16 mouse cellular contexts compared by ENCODE assay signal in genomic region chr13:109555513-109555912, GRCm38 (mm10).
A peak's percentile ranks its signal among the peaks of the same experiment; 100 is the strongest.
DNase-seq lines count a peak whose midpoint lies in the region; ATAC-seq and TF ChIP-seq lines count a peak whose summit lies in the region.
"Had no signal": no experiment of that assay in that cellular context is flagged by ENCODE, and none has a peak within 500 bp of the region (broad histone marks: within the 10 kb centered on the region; RNA-seq: fewer than 3 reads in every experiment).

No protein-coding gene starts in this region.

- H3K79me2 ChIP-seq in liver, adult 2 months (ENCODE audit: control insufficient read depth, insufficient read depth, low read length), result no peaks in the 10 kb centered on the region

- no peak overlapping the region for H3K27ac ChIP-seq in liver, adult 2 months (replicated peaks; ENCODE audit: insufficient read depth, low read depth, low read length)
- H3K27ac ChIP-seq in liver, embryonic 11.5 days (ENCODE audit: low read depth, low read length), result no peak overlapping the region
- H3K27ac ChIP-seq in cerebellum, adult 2 months (ENCODE audit: insufficient read depth, low read length), result no peak overlapping the region
- H3K27ac ChIP-seq: hindbrain, embryonic 10.5 days; limb, embryonic 13.5 days had no signal

- H3K9ac ChIP-seq in liver, adult 2 months (ENCODE audit: low read depth, low read length), result no peak overlapping the region
- no peak overlapping the region for H3K9ac ChIP-seq in liver, embryonic 11.5 days (ENCODE audit: low read depth, low read length)
- H3K9ac ChIP-seq: limb, embryonic 13.5 days had no signal

- no peak for ATAC-seq in liver, embryonic 11.5 days (replicated peaks; ENCODE audit: low FRiP score)
- ATAC-seq: forebrain, embryonic 16.5 days; midbrain, embryonic 16.5 days had no signal

- H3K27me3 ChIP-seq in liver, adult 2 months (ENCODE audit: control insufficient read depth, insufficient read depth, low read length), result no peaks in the 10 kb centered on the region
- no peaks in the 10 kb centered on the region for H3K27me3 ChIP-seq in liver, embryonic 11.5 days (replicated peaks; ENCODE audit: control insufficient read depth, insufficient read depth, low read length)
- no peaks in the 10 kb centered on the region for H3K27me3 ChIP-seq in cerebellum, adult 2 months (ENCODE audit: control insufficient read depth, insufficient read depth, low read length)
- H3K27me3 ChIP-seq: limb, embryonic 13.5 days had no signal

- H3K4me1 ChIP-seq in liver, adult 2 months (ENCODE audit: control insufficient read depth, insufficient read depth, low read length), result peaks cover 2% of the 10 kb centered on the region; the same call in 1 of the 2 replicates
- H3K4me1 ChIP-seq in liver, embryonic 11.5 days (replicated peaks; ENCODE audit: control insufficient read depth, insufficient read depth, low read length), result no peaks in the 10 kb centered on the region
- H3K4me1 ChIP-seq in cerebellum, adult 2 months (ENCODE audit: control insufficient read depth, insufficient read depth, low read length), result peaks cover 5% of the 10 kb centered on the region
- H3K4me1 ChIP-seq: hindbrain, embryonic 10.5 days; limb, embryonic 13.5 days had no signal

- H3K9me3 ChIP-seq in liver, embryonic 11.5 days (ENCODE audit: control insufficient read depth, low read length), result no peaks in the 10 kb centered on the region
- H3K9me3 ChIP-seq: hindbrain, embryonic 10.5 days; limb, embryonic 13.5 days had no signal

- no peaks in the 10 kb centered on the region for H3K36me3 ChIP-seq in liver, adult 2 months (ENCODE audit: control insufficient read depth, insufficient read depth, low read length)
- no peaks in the 10 kb centered on the region for H3K36me3 ChIP-seq in liver, embryonic 11.5 days (ENCODE audit: control insufficient read depth, insufficient read depth, low read length)
- H3K36me3 ChIP-seq: hindbrain, embryonic 10.5 days; limb, embryonic 13.5 days had no signal

- no peak for TF ChIP-seq POLR2A in liver, adult 2 months (IDR thresholded peaks at IDR 0.05; ENCODE audit: extremely low read depth, insufficient read depth, low read length)
- no peak for TF ChIP-seq POLR2A in cerebellum, adult 2 months (IDR thresholded peaks at IDR 0.05; ENCODE audit: borderline replicate concordance, insufficient read depth, low read length)

- WGBS in liver, adult 2 months, result 17% methylated on average over 5 of the region's 5 CpGs
- whole genome bisulfite sequencing in liver, embryonic 11.5 days, result 58% methylated on average over 5 of the region's 5 CpGs
- WGBS in cerebellum, adult 2 months, result 33% methylated on average over 5 of the region's 5 CpGs

- H3K4me3 ChIP-seq in liver, adult 2 months (ENCODE audit: insufficient read depth, low read depth, low read length), result no peak overlapping the region
- no peak overlapping the region for H3K4me3 ChIP-seq in liver, embryonic 11.5 days (ENCODE audit: low read depth, low read length)
- no peak overlapping the region for H3K4me3 ChIP-seq in cerebellum, adult 2 months (replicated peaks; ENCODE audit: insufficient read depth, low read depth, low read length)
- H3K4me3 ChIP-seq: hindbrain, embryonic 10.5 days; limb, embryonic 13.5 days had no signal

- DNase-seq in liver, adult 2 months (ENCODE audit: extremely low read depth, low read depth, low spot score), result peak; percentile 82
- DNase-seq in liver, embryonic 11.5 days (ENCODE audit: low spot score), result no peak
- peak; percentile 68 to 78 for DNase-seq in cerebellum, adult 2 months
- DNase-seq in kidney, adult 8-10 months, result peak; percentile 86 to 88
- peak; percentile 76 to 89 for DNase-seq in kidney, postnatal 36 days
- no peak for DNase-seq in ovary, postnatal 14 days (ENCODE audit: low spot score)
- no peak for DNase-seq in ovary, postnatal 36 days (ENCODE audit: low spot score)
- no peak for DNase-seq in left cerebral cortex, adult 18-20 months (ENCODE audit: low spot score in 2 of 2)
- DNase-seq: B cell, adult 2 months; embryo, embryonic 11 days; lung, adult 2 months; lung, postnatal 4 days had no signal

- H3K4me2 ChIP-seq in liver, embryonic 11.5 days, result no peak overlapping the region
- H3K4me2 ChIP-seq: limb, embryonic 13.5 days had no signal

- TF ChIP-seq CTCF in liver, adult 2 months (IDR thresholded peaks at IDR 0.05; ENCODE audit: low read depth, low read length), result no peak
- TF ChIP-seq CTCF in cerebellum, adult 2 months (IDR thresholded peaks at IDR 0.05; ENCODE audit: borderline replicate concordance, insufficient read depth, low read depth, low read length), result no peak

Comparison
In these comparisons a context has a peak if more than half of its experiments do, and no peak if none do; other contexts are left out.
1. DNase-seq: peak in liver, adult 2 months (single experiment), cerebellum, adult 2 months (2 of 2), kidney, adult 8-10 months (2 of 2) and kidney, postnatal 36 days (2 of 2); none in liver, embryonic 11.5 days (single experiment), ovary, postnatal 14 days (single experiment), ovary, postnatal 36 days (single experiment) and left cerebral cortex, adult 18-20 months (0 of 2).